Mouse (Mus musculus) layer of hippocampus, adult 6 months (tissue): ENCODE results near the gene Ubash3b. TPM values are rescaled to one million over a fixed set of nuclear protein-coding genes. Genes with fewer than 3 reads are reported as not detected.

ENCODE experiments used
- long read RNA-seq, 2 experiments: library from polyadenylated mRNA; unstranded; transcript quantifications; one replicate each; pipeline ENCODE4 v2.0.0; 2019 to 2020
- polyA plus RNA-seq: library from polyadenylated mRNA; unstranded; fragments of <200 nt; fragmentation: Nextera tagmentation; gene quantifications from 2 replicates; pipeline ENCODE4 v1.2.3, GENCODE M21; 2021

Gene Ubash3b
- 8.0 and 9.4 TPM in 2 replicates for polyA plus RNA-seq
- long read RNA-seq, experiment 1, full-length matches to known transcripts: 15 of 40 reads
- long read RNA-seq, experiment 1, partial matches to known transcripts: 11 of 40 reads
- long read RNA-seq, experiment 1, other reads (novel, unspliced or antisense): 14 of 40 reads
- long read RNA-seq, experiment 2, full-length matches to known transcripts: 97 of 154 reads
- long read RNA-seq, experiment 2, partial matches to known transcripts: 32 of 154 reads
- long read RNA-seq, experiment 2, other reads (novel, unspliced or antisense): 25 of 154 reads

GRCm38 (mm10) chr9:41161413-41161812 lies at the start of gene Ubash3b:
Gene Ubash3b (minus strand): TSS chr9:41161697.

GRCm38 (mm10) chr9:41004415-41004814 lies 157.1 kb downstream of the Ubash3b start, which contains the start of gene Crtam:
Gene Crtam (minus strand): TSS chr9:41004628.

GRCm38 (mm10) chr9:40963586-40964417 lies 197.7 kb downstream of the Ubash3b start, which contains the start of gene Jhy:
Gene Jhy (minus strand): TSS chr9:40964118.

Other genes starting within 250 kb of the Ubash3b start
- gene Jhy, start 197.6 kb downstream of the Ubash3b start, polyA plus RNA-seq: 0.35 and 0.36 TPM in 2 replicates
- gene Crtam, start 157.1 kb downstream of the Ubash3b start, polyA plus RNA-seq: not detected in 2 replicates